Mouse (Mus musculus) mouse trophoblast stem cell (cell line): ENCODE measurements at regions not wholly inside any gene's neighbourhood (a gene's known extent, or its start where the extent isn't known, plus 50 kb on each side); places are given as distances from the start of the nearest gene placed in this dataset.

ENCODE experiments used
- in situ Hi-C, 2 experiments: fragments of 300-500 bp; cut with MseI, MboI; formaldehyde crosslinking; loops; 2 replicates in 1 of 2; 3 replicates in 1 of 2; pipeline ENCODE4 v1.15.1; 2025

- in situ Hi-C loops, result loop anchor here in 1 of 2 experiments (25.0 kb wide), 1 partner anchor 637 kb away; no protein-coding TSS in a partner anchor
Measured at GRCm38 (mm10) chr2:68799993-68800740, 61.1 kb upstream of the Cers6 start.

- in situ Hi-C loops, result no loop called here
Measured at GRCm38 (mm10) chr2:68804117-68804516, 57.1 kb upstream of the Cers6 start.

GRCm38 (mm10) chr2:68805866-68806265, 55.4 kb upstream of the Cers6 start:
- in situ Hi-C loops, result no loop called here

- in situ Hi-C loops, result no loop called here
Measured at GRCm38 (mm10) chr2:68806311-68806895, 54.8 kb upstream of the Cers6 start.
